Mouse (Mus musculus): ENCODE results near the gene Ccno.

DNA sequence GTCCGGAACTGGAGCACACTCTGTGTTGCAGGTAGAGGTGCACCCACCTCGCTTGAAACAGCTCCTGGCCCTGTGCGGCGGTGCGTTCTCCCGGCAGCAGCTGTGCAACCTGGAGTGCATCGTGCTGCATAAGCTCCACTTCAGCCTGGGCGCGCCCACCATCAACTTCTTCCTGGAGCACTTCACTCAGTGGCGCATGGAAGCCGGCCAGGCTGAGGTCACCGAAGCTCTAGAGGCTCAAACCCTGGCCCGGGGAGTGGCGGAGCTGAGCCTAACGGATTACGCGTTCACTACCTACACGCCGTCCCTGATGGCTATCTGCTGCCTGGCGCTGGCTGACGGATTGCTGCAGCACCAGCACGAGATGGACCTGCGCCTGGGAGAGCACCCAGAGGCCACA, 1.9 kb downstream of the Ccno start:
- no peak for TF ChIP-seq FLI1 (IDR thresholded peaks at IDR 0.05; ENCODE audit: low read length)
- TF ChIP-seq GATA1 (IDR thresholded peaks at IDR 0.05; ENCODE audit: borderline replicate concordance, low read length) = no peak
